In the genomic region with DNA sequence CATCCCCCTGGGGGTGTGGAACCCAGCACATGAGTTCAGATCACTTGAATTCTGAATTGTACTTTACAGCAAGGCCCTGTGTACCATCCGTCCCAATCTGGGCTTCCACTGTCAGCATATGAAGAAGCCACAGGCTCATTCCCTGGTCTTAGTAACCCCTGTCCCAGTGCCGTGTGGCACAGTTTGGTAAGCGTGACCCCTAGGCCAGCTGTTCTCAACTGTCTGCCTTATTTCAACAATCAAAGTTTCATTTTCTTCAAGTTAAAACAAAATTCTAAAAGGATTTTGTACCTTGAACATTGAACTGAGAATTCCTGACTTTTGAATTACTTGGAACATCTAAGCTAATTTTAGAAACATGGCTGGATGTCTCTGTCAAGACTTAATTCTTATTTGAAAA, we compare ENCODE assay signal across 20 mouse cellular contexts.
DNase-seq lines count a peak whose midpoint lies in the region; ATAC-seq lines count a peak whose summit lies in the region.
"Had no signal": no experiment of that assay in that cellular context is flagged by ENCODE, and none has a peak within 500 bp of the region (broad histone marks: within the 10 kb centered on the region; RNA-seq: fewer than 3 reads in every experiment).

No protein-coding gene starts in this region.

- no peaks in the 10 kb centered on the region for H3K27me3 ChIP-seq in kidney, embryonic 16.5 days (ENCODE audit: insufficient read depth, low read length)
- H3K27me3 ChIP-seq in kidney, embryonic 14.5 days (ENCODE audit: control insufficient read depth, insufficient read depth, low read length), result no peaks in the 10 kb centered on the region
- H3K27me3 ChIP-seq: hindbrain, embryonic 12.5 days had no signal

- no peak overlapping the region for H3K27ac ChIP-seq in kidney, embryonic 16.5 days (ENCODE audit: low read length)
- no peak overlapping the region for H3K27ac ChIP-seq in kidney, embryonic 14.5 days (ENCODE audit: low read depth, low read length)
- H3K27ac ChIP-seq: heart, embryonic 10.5 days; hindbrain, embryonic 12.5 days had no signal

- H3K4me2 ChIP-seq in kidney, embryonic 16.5 days (replicated peaks; ENCODE audit: low read depth, low read length), result no peak overlapping the region
- no peak overlapping the region for H3K4me2 ChIP-seq in kidney, embryonic 14.5 days (replicated peaks; ENCODE audit: low read depth, low read length)
- H3K4me2 ChIP-seq: hindbrain, embryonic 12.5 days had no signal

- H3K4me1 ChIP-seq in kidney, embryonic 16.5 days (ENCODE audit: insufficient read depth, low read length), result no peaks in the 10 kb centered on the region
- H3K4me1 ChIP-seq in kidney, embryonic 14.5 days (ENCODE audit: control insufficient read depth, insufficient read depth, low read length), result no peaks in the 10 kb centered on the region
- H3K4me1 ChIP-seq: heart, embryonic 10.5 days; hindbrain, embryonic 12.5 days had no signal

- WGBS in kidney, embryonic 16.5 days, result 91% methylated on average over 3 of the region's 3 CpGs
- 83% methylated on average over 3 of the region's 3 CpGs for WGBS in kidney, embryonic 14.5 days

- no peak overlapping the region for H3K9ac ChIP-seq in kidney, embryonic 16.5 days (replicated peaks; ENCODE audit: low read length)
- H3K9ac ChIP-seq in kidney, embryonic 14.5 days (ENCODE audit: low read depth, low read length), result no peak overlapping the region
- H3K9ac ChIP-seq: hindbrain, embryonic 12.5 days had no signal

- no peak for ATAC-seq in kidney, embryonic 16.5 days (ENCODE audit: low FRiP score, low TSS enrichment)
- ATAC-seq in kidney, embryonic 14.5 days (ENCODE audit: low FRiP score, low TSS enrichment), result no peak
- ATAC-seq: CD4-positive, CD25-positive, alpha-beta regulatory T cell, adult 4 months; forebrain, embryonic 16.5 days; hindbrain, embryonic 16.5 days had no signal

- peak; percentile 23 for DNase-seq in adrenal gland, adult 2 months
- DNase-seq in adrenal gland, adult 8-10 months, result no peak
- peak; percentile 35 for DNase-seq in kidney, adult 11 months
- DNase-seq in kidney, adult 9 months, result peak; percentile 79
- DNase-seq in kidney, postnatal 36 days, result peak; percentile 46 to 59
- DNase-seq: B cell, adult 2 months; cerebellum, adult 2 months; cerebellum, postnatal 10 days; gastrocnemius, postnatal 10 days; heart, adult 18-20 months; heart, postnatal 10 days; heart, postnatal 4 days had no signal

- H3K4me3 ChIP-seq in kidney, embryonic 16.5 days (ENCODE audit: low read length), result no peak overlapping the region
- H3K4me3 ChIP-seq in kidney, embryonic 14.5 days (ENCODE audit: low read length), result no peak overlapping the region
- H3K4me3 ChIP-seq: heart, embryonic 10.5 days; hindbrain, embryonic 12.5 days had no signal

- H3K9me3 ChIP-seq in kidney, embryonic 16.5 days (ENCODE audit: low read length), result no peaks in the 10 kb centered on the region
- no peaks in the 10 kb centered on the region for H3K9me3 ChIP-seq in kidney, embryonic 14.5 days (ENCODE audit: control insufficient read depth, low read length)
- H3K9me3 ChIP-seq: G1E; heart, embryonic 10.5 days; hindbrain, embryonic 12.5 days had no signal

- H3K36me3 ChIP-seq in kidney, embryonic 16.5 days (ENCODE audit: insufficient read depth, low read length), result no peaks in the 10 kb centered on the region
- H3K36me3 ChIP-seq in kidney, embryonic 14.5 days (ENCODE audit: control insufficient read depth, insufficient read depth, low read length), result no peaks in the 10 kb centered on the region
- H3K36me3 ChIP-seq: G1E; heart, embryonic 10.5 days; hindbrain, embryonic 12.5 days had no signal
